Mouse (Mus musculus): ENCODE data around the gene Tmem196. TPM values are rescaled to one million over a fixed set of nuclear protein-coding genes. Genes with fewer than 3 reads are reported as not detected.

Gene Tmem196
- total RNA-seq (2014; rRNA removed; ENCODE audit: low replicate concordance) (0.04 and 2.9 TPM in 2 replicates), polyA plus RNA-seq (2015; fragmentation: Nextera tagmentation; extraction: Ambion mirVana) (1.4 and 2.1 TPM in 2 replicates)

DNA sequence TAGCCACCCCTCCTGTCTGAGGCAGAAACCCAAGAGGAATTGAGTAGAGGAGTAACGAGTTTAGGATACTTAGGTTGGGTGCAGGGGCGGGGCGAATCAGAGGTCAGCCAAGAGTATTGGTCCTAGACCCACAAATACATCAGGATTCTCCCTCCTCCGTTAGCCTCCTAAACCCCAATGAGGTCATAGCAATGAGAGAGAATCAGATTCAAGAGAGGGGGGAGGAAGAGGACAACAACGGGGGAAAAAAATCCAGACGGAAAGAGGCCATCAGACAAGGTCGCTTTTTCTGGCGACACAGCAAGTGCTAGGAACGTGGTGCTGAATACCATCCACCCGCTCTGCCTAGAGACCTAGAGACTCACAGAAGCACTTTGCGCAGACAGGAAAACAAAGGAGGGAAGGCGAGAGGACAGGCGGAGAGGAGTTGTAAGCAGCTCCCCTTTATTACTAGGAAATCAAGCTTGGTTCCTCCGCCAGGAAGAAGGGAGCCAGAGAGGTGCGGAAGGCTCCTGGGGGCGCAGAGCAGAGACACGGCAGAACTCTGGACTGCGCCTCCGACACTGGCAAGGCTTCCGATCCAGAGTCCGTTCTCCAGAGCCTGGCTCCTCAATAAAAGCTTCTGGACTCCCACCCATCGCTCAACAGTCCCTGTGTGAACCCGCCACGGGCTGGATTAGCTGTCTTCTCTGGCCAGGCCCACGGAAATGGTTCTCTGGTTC is at the start of gene Tmem196:
Tmem196 (plus strand) TSS at position 234 of the 722 bp plus-strand sequence.
- TF ChIP-seq CTCF (IDR thresholded peaks at IDR 0.05; ENCODE audit: low read depth) (no peak), EP300 (IDR thresholded peaks at IDR 0.05; ENCODE audit: low read depth) (no peak)
- Histone ChIP-seq H3K4me3 (ENCODE audit: low read depth, low read length) (peak within 1 kb of the TSS; percentile 53), H3K27me3 (ENCODE audit: control insufficient read depth, insufficient read depth, low read length) (0 out of 2 replicates have a peak, but pooled peaks cover 2% of the 10 kb centered on the region), H3K27ac (ENCODE audit: low read depth) (no peak within 1 kb of the TSS), H3K36me3 (replicated peaks; ENCODE audit: control insufficient read depth, insufficient read depth, low read length) (no peaks in the 10 kb centered on the region), H3K4me1 (ENCODE audit: control insufficient read depth, insufficient read depth) (no peaks in the 10 kb centered on the region), H3K4me2 (ENCODE audit: low read depth, low read length) (peak within 1 kb of the TSS; percentile 82), H3K9ac (replicated peaks; ENCODE audit: low read depth, low read length) (peak within 1 kb of the TSS; percentile 49), H3K9me3 (replicated peaks; ENCODE audit: control insufficient read depth, low read length) (no peaks in the 10 kb centered on the region)
- peak; percentile 44 for ATAC-seq (ENCODE audit: insufficient read depth, low read depth)
- 3% methylated on average over 25 of the region's 25 CpGs for WGBS
- no peak for DNase-seq (ENCODE audit: low spot score)

DNA sequence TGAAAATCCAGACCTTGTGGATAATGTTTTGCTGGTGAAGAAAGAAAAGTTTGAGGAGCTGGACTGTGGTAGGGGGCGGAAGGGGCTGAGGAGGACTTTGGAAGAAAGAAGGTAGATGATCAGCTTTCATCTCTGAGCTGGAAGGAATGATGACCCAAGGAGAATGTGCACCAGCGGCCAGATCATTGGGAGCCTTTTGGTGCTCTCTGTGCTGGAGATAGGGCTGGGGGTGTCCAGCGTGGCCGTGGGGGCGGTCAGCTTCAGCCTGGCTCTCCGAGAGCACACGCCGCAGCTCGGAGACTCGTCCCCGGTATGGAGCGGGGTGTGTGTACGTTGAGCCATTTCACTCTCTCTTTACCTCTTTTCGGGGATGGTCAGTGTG is 680 bp downstream of the Tmem196 start:
- ATAC-seq (ENCODE audit: insufficient read depth, low read depth), result 0 out of 2 replicates have a peak, but pooled peaks have one; percentile 24
- TF ChIP-seq CTCF (IDR thresholded peaks at IDR 0.05; ENCODE audit: low read depth), result no peak
- TF ChIP-seq EP300 (IDR thresholded peaks at IDR 0.05; ENCODE audit: low read depth), result no peak
- Histone ChIP-seq H3K27me3 (ENCODE audit: control insufficient read depth, insufficient read depth, low read length) (0 out of 2 replicates have a peak, but pooled peaks cover 2% of the 10 kb centered on the region), H3K9ac (replicated peaks; ENCODE audit: low read depth, low read length) (peak overlapping the region; percentile 49), H3K9me3 (replicated peaks; ENCODE audit: control insufficient read depth, low read length) (no peaks in the 10 kb centered on the region), H3K4me2 (ENCODE audit: low read depth, low read length) (peak overlapping the region; percentile 82), H3K4me3 (ENCODE audit: low read depth, low read length) (peak overlapping the region; percentile 53), H3K36me3 (replicated peaks; ENCODE audit: control insufficient read depth, insufficient read depth, low read length) (no peaks in the 10 kb centered on the region), H3K4me1 (ENCODE audit: control insufficient read depth, insufficient read depth) (no peaks in the 10 kb centered on the region), H3K27ac (ENCODE audit: low read depth) (no peak overlapping the region)
- DNase-seq (ENCODE audit: low spot score), result no peak
- 2% methylated on average over 14 of the region's 14 CpGs for WGBS

DNA sequence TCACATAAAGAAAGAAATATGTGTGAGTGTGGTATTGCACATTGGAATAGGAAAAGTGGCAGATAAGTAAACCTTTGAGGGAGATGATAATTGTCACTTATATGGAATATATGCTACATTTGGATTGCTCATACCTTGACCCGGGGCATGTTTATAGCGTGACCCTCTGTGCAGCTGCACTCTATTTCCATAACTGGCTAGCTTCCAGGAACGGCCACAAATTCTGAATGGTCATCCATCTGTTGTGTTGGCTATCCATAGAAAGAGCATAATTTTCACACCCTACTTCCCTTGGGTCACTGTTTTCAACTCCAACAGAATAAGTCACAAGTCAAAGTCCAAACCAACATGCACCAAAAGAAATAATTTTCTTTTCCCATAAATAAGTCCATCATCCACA is 11.4 kb downstream of the Tmem196 start:
- no peaks in the 10 kb centered on the region for H3K27me3 ChIP-seq (ENCODE audit: control insufficient read depth, insufficient read depth, low read length)
- no peak for DNase-seq (ENCODE audit: low spot score)
- no peak overlapping the region for H3K4me3 ChIP-seq (ENCODE audit: low read depth, low read length)
- ATAC-seq (ENCODE audit: insufficient read depth, low read depth), result no peak
- H3K4me1 ChIP-seq (ENCODE audit: control insufficient read depth, insufficient read depth), result peaks cover 4% of the 10 kb centered on the region; the same call in 1 of the 2 replicates
- H3K36me3 ChIP-seq (replicated peaks; ENCODE audit: control insufficient read depth, insufficient read depth, low read length), result no peaks in the 10 kb centered on the region
- TF ChIP-seq EP300 (IDR thresholded peaks at IDR 0.05; ENCODE audit: low read depth), result no peak
- TF ChIP-seq CTCF (IDR thresholded peaks at IDR 0.05; ENCODE audit: low read depth), result no peak
- H3K9me3 ChIP-seq (replicated peaks; ENCODE audit: control insufficient read depth, low read length), result no peaks in the 10 kb centered on the region
- no peak overlapping the region for H3K9ac ChIP-seq (replicated peaks; ENCODE audit: low read depth, low read length)
- no peak overlapping the region for H3K27ac ChIP-seq (ENCODE audit: low read depth)
- WGBS, result 68% methylated on average over 3 of the region's 3 CpGs
- H3K4me2 ChIP-seq (ENCODE audit: low read depth, low read length), result no peak overlapping the region

DNA sequence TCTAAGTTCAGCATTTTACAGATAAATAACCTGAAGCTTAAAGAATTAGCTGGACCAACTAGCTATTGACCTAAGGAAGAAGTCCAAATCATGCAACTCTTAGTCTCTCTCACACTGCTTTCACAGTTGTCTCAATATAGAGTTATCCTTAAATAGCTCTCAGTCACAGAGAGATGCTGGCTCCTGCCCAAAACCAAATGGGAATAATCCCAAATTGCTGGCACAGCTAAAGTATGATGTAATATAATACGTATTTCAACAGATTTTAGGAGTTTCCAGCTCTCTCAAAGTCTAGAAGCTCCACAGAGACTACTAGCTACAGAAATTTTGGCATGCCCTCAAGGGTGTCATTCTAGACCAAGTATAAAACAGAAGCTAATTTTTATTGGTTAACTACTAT is 15.1 kb downstream of the Tmem196 start:
- Histone ChIP-seq H3K4me1 (ENCODE audit: control insufficient read depth, insufficient read depth) (peaks cover 4% of the 10 kb centered on the region; the same call in 1 of the 2 replicates), H3K36me3 (replicated peaks; ENCODE audit: control insufficient read depth, insufficient read depth, low read length) (no peaks in the 10 kb centered on the region), H3K27ac (ENCODE audit: low read depth) (no peak overlapping the region), H3K9me3 (replicated peaks; ENCODE audit: control insufficient read depth, low read length) (no peaks in the 10 kb centered on the region), H3K4me2 (ENCODE audit: low read depth, low read length) (no peak overlapping the region), H3K4me3 (ENCODE audit: low read depth, low read length) (no peak overlapping the region), H3K9ac (replicated peaks; ENCODE audit: low read depth, low read length) (no peak overlapping the region), H3K27me3 (ENCODE audit: control insufficient read depth, insufficient read depth, low read length) (no peaks in the 10 kb centered on the region)
- DNase-seq (ENCODE audit: low spot score), result peak; percentile 30
- TF ChIP-seq CTCF (IDR thresholded peaks at IDR 0.05; ENCODE audit: low read depth) (no peak), EP300 (IDR thresholded peaks at IDR 0.05; ENCODE audit: low read depth) (no peak)
- WGBS, result 9% methylated on average over 1 of the region's 1 CpGs
- peak; percentile 44; the same call in 1 of the 2 replicates for ATAC-seq (ENCODE audit: insufficient read depth, low read depth)

DNA sequence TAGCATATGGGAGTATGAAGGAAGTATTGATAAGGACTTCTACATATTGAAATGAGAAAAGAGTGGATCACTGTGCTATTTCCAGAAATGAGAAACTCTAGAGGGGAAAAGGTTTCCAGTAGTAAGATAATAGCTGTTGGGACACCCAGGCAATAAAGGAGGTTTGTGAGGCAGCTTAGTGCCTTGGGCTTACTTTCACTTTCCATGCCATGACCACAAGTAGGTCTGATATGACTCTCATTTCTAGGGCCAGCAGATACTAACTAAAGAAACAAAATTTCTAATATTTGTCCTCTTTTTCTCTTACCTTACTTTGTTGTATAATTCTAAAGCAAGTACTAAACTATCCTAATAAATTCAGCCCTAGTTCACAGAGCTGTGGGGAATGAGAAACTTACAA is 19.8 kb downstream of the Tmem196 start:
- Histone ChIP-seq H3K27me3 (ENCODE audit: control insufficient read depth, insufficient read depth, low read length) (no peaks in the 10 kb centered on the region), H3K4me2 (ENCODE audit: low read depth, low read length) (no peak overlapping the region), H3K27ac (ENCODE audit: low read depth) (no peak overlapping the region), H3K4me3 (ENCODE audit: low read depth, low read length) (no peak overlapping the region), H3K4me1 (ENCODE audit: control insufficient read depth, insufficient read depth) (peaks cover under 1% of the 10 kb centered on the region; the same call in 1 of the 2 replicates), H3K9me3 (replicated peaks; ENCODE audit: control insufficient read depth, low read length) (no peaks in the 10 kb centered on the region), H3K9ac (replicated peaks; ENCODE audit: low read depth, low read length) (no peak overlapping the region), H3K36me3 (replicated peaks; ENCODE audit: control insufficient read depth, insufficient read depth, low read length) (no peaks in the 10 kb centered on the region)
- DNase-seq (ENCODE audit: low spot score) (no peak), ATAC-seq (ENCODE audit: insufficient read depth, low read depth) (no peak)
- no peak for TF ChIP-seq EP300 (IDR thresholded peaks at IDR 0.05; ENCODE audit: low read depth)
- TF ChIP-seq CTCF (IDR thresholded peaks at IDR 0.05; ENCODE audit: low read depth), result no peak

Data from heart, postnatal 0 days (tissue).